Mouse (Mus musculus) c-Kit-positive CD71-negative TER-119-negative erythroid progenitor cells, embryonic 14.5 days (primary cell): ENCODE results near the gene Sec63.

Source experiments
- DNase-seq: peaks from one replicate; pipeline ENCODE4 v3.0.0-alpha.2; 2013; ENCODE audit warnings: low read depth

The Sec63 gene

DNA sequence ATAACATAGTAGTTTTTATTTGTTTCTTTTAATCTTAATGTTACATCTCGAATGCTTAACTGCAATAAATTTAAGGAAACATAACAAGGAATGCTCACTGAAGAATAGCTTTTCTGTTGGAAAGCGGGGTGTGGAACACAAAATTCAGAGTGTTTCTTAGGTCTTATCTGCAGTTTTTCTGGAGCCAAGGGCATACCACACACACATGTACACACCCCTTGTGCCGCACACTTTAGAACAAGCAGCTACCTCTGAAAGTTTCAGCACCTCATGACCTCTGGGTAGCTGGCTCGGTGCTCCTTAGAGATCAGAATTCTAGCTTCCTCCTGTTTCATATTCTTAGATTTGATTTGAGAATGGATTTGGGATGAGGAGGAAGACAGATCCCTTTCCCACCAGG, 101.5 kb downstream of the Sec63 start:
- no peak for DNase-seq

DNA sequence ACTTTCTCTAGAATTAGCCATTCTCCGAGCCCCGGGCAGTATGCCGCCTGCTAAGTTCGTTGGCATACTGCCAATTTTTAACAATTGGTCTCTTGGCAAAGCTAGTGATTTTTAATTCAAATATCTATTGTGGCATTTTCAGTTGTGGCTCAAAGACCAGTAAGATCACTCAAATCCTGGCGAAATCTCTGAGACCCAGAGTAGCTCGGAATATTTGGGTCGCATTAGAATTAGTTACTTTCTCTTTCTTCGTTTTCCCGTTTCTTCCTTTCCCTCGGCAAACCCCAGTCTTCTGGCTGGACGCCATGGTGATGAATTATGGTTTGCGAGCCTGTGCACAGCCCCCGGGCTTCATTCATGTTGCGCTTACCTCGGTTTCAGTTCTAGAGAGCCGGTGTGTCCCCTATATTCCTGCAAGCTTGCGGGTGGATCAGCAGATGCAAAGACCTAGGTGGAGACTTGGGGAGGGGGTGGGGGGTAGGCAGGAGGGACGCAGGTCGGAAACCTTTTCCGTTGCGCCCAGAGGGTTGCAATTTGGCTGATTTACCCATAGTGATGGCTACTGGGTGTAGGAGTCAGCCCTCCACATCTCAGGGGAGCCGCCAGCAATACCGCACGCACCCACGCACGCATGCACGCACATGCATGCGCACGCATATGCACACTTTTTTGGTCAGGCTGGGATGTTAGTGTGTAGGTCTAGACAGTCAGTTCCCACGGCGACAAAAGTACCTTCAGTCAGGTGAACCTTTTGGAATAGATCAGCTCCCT, 102.5 kb downstream of the Sec63 start:
- DNase-seq = no peak

DNA sequence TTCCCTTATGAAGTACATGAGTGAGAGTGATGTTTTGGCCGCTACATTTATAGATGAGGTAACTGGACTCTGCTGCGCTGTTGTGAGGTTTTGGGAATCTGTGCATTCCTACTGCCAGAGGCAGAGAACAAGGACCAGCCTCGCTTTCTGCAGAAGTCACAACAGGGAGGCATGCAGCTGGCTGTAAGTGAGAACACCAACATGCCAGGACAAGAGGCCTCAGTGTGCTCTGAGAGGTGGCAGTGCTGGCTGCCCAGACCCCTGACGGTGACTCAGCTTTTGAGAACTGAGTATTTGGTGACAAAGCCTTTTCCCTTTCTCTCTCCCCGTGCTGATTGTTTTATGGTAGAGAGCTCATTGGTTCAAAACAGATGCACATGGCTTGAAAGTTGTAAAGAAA, 103.4 kb downstream of the Sec63 start:
- no peak for DNase-seq

DNA sequence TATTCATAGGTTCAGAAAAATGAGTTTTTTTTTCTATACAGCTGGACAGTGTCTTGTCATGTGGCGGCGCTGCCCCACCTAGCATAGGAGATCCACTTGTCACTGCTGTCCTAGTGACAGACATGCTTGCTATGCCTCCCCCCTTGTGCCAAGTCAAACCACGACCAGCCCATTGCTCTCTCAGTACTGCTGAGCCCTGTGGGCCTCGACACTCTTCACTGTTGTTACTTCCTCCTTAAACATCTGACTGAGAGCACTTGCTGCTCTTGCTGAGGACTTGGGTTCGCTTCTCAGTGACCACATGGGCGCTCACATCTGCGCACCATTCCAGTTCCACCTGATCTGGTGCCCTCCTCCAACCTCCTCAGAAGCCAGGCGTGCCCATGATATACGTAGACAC, 107.1 kb downstream of the Sec63 start:
- DNase-seq = no peak

DNA sequence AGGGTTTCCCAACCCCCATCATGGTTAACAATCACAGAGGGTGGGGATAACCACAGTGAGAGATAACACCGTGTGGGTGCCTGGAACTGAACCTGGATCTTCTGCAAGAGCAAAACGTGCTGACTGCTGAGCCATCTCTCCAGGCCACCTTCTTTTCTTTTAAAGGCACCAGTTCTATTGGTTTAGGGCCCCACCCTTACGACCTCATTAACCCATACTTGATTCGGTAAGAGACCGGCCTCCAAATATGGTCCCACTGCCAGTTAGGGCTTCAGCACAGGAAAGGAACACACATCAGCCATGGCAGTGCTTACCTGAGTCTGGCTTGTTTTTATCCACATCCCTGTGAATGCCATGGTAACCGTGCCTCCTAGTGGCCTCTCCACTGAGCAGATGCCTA, 108.2 kb downstream of the Sec63 start:
- DNase-seq = no peak

DNA sequence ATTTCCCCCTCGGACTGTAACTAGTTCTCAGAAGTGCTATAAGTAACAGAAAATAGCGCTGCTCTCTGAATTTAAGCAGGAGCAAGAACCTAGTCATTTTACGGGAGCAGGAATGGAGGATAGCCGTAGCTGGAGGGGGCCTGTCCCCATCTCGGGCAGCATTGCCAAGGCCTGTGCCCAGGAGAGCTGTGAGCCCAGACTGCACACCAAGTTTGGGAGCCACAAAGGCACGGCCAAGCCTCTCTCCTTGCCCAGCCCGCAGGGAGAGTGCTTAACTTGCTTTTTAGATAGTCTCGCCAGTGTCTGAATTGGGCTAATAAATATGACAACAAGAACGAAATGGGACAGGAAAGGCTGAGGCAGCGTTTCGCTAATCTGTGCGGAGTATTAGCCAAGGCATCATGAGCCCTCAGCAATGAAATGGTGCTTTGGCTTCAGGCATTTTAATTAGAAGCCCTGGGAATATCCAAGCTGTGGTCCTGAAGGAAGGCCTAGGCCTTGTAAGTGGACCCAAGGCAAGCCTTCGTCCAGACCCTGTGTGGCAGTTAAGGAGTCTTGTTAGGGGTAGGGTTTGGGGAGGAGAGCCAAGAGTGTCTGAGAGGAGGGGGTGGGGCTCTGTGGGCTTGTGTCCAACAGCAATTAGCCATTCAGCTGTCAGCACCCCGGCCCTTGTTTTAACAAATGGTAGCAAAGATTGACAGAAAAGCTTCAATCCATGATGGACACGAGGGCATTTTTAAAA, 111.1 kb downstream of the Sec63 start:
- DNase-seq = no peak

DNA sequence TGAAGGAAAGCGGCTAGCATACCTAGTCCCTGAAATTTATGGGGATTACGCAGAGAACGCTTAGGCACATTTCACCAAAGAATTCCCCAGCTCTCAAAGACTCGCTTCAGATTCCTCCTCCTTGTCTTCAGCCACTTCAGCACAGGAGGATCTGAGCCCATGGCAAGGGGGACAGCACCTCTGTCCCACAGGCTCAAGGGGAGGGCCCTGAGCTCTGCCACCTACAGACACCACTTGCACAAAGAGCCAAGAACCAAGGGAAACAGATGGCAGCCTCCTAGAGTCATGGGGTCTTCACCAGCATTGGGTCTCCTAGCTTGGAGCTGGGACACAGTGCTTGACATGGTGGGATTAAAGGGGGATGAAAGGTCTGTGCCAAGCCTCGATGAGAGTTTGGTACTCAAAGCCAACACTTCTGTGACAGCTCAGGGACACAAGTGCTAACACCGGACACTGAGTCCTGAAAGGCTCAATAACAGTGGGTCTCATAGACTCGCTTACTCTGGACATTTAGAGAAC, 111.8 kb downstream of the Sec63 start:
- DNase-seq = no peak

DNA sequence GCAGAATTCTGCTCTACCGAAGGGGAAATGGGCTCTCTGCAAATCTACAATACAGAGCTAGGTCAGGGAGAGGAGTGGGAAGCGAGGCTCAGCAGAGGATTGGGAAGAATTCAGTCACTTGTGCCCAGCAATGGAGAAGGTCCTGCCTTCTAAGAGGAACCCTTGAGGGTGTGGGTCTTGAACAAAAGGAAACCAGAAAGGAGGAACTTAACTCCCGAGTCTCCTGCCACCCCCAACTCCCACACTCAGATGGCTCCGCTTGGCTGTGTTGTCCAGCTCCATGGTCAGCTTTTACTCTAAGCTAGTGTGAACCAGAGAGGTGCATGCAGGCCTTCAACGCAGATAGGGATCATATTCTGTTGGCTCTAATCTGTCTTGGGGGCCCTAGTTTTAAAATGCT, 114.9 kb downstream of the Sec63 start:
- DNase-seq = no peak

DNA sequence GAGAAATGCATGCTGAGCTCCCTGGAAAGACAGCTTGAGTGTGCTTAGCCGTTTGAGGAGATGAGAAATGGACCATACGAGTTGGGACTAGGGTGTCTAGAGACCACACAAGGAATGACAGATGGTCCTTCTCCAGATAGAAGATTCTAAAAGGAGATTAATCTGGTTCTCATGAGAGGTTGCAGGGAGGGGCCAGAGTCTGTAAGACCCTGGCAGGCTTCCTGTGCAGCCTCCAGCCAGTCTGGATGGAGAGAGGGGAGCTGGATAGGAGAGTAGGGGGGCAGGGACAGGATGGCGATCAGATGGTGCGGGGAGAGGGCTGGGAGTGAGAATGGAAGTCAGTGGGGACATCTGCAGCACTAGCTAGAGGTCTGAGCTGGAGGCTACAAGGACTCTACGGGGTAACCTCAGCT, 118.0 kb downstream of the Sec63 start:
- no peak for DNase-seq

DNA sequence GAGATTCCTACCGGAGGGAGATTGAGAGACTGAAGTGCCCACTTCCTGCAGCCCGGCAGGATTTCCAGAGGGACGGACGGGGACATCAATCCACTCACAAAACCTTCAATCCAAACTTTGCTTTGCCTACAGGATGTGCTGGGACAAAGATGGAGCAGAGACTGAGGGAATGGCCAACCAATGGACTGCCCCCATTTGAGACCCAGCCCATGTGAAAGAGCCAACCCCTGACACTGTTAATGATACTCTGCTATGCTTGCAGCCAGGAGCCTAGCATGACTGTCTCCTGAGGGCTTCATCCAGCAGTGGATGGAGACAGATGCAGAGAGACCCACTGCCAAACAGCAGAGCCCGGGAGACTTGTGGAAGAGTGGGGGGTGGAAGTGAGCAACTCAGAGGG, 118.4 kb downstream of the Sec63 start:
- DNase-seq = no peak
